Mouse (Mus musculus): ENCODE results near the gene Vhl. TPM values are rescaled to one million over a fixed set of nuclear protein-coding genes. Genes with fewer than 3 reads are reported as not detected.

Vhl gene
- 13.6 TPM for polyA plus RNA-seq (2012; fragmentation: generic; extraction: Trizol)
- long read RNA-seq, experiment 1, transcript Vhl-201 (3 exons, 2,792 nt), result major isoform, 13 of 13 reads
- long read RNA-seq, experiment 1, partial matches to known transcripts, result 0 of 13 reads
- long read RNA-seq, experiment 1, other reads (novel, unspliced or antisense), result 0 of 13 reads
- long read RNA-seq, experiment 2, transcript Vhl-201 (3 exons, 2,792 nt), result major isoform, 123 of 126 reads
- long read RNA-seq, experiment 2, partial matches to known transcripts, result 1 of 126 reads
- long read RNA-seq, experiment 2, other reads (novel, unspliced or antisense), result 2 of 126 reads

DNA sequence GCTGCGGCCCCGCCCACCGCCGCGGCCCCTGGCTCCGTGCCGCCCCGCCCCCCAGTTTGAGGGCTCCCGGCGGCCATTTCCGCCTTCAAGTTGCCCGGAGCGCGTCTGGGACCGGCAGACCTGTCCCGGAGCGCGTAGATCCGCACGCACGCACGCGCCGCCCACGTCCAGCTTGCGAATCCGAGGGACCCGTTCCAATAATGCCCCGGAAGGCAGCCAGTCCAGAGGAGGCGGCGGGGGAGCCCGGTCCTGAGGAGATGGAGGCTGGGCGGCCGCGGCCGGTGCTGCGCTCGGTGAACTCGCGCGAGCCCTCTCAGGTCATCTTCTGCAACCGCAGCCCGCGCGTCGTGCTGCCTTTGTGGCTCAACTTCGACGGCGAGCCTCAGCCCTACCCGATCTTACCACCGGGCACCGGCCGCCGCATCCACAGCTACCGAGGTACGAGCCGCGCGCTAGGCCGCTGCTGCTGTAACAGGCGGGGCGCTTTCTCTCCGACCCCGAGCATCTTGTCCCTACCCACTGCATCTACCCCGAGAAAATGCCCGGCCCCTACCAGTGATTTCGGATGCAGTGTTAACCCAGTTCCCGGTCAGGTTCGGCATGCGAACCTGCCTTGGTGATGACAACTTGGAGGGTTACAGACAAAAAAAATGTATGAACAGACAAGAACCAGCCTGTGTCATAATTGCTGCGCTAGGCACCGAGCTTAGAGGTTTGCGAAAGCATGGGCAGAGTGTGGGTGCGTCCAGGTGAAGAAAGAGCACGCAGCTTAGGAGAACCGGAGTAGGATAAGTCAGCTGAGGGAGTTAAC is at the start of gene Vhl:
Gene Vhl, plus strand, starts transcription at position 19 of the 811 bp plus-strand sequence.
- Histone ChIP-seq H3K79me3 (ENCODE audit: low read depth) (peaks cover 21% of the 10 kb centered on the region), H3K36me3 (ENCODE audit: control insufficient read depth, insufficient read depth) (peaks cover 13% of the 10 kb centered on the region), H3K27me3 (ENCODE audit: control insufficient read depth, insufficient read depth, insufficient read length) (no peaks in the 10 kb centered on the region), H3K4me3 (ENCODE audit: insufficient read depth, poor library complexity, severe bottlenecking) (peak within 1 kb of the TSS; percentile 55), H3ac (ENCODE audit: control insufficient read depth, insufficient read length, low read depth) (peak within 1 kb of the TSS; percentile 82), H3K79me2 (ENCODE audit: control insufficient read depth, insufficient read depth) (peaks cover 39% of the 10 kb centered on the region)
- TF ChIP-seq FOSL1 (IDR thresholded peaks at IDR 0.05; ENCODE audit: insufficient read depth, low read length, poor library complexity, severe bottlenecking), result no peak
- TF ChIP-seq MYOG (IDR thresholded peaks at IDR 0.05; ENCODE audit: control insufficient read depth, extremely low read depth, insufficient read length), result no peak
- no peak for TF ChIP-seq MYOD1 (IDR thresholded peaks at IDR 0.05; ENCODE audit: control insufficient read depth, insufficient read length, low read depth)
- TF ChIP-seq USF1 (IDR thresholded peaks at IDR 0.05; ENCODE audit: low read depth), result no peak
- no peak for TF ChIP-seq MAX (IDR thresholded peaks at IDR 0.05)
- no peak for TF ChIP-seq CEBPB (IDR thresholded peaks at IDR 0.05; ENCODE audit: low read depth)
- TF ChIP-seq CTCF (IDR thresholded peaks at IDR 0.05; ENCODE audit: control insufficient read depth, insufficient read depth, insufficient read length), result no peak

DNA sequence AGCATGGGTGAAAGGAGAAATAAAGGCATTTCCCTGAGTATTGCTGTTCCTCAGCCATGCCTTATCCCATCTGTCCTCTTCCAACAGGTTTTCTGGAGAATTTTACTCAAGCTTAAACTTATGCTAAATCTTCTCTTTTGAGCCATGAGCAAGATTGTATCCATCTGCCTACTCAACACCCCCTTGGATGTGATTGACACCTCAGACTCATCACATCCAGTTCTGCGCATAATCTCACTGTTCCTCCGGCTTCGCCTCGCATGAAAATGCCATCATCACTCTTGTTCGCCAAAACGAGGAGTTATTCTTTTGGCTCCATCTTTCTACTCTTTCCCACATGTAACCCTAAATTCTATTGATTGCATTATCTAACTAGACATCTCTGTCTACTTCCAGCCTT is 47.7 kb upstream of the Vhl start:
- H3K36me3 ChIP-seq (ENCODE audit: control insufficient read depth, insufficient read depth), result peaks cover 44% of the 10 kb centered on the region
- no peak overlapping the region for H3K4me3 ChIP-seq (ENCODE audit: insufficient read depth, poor library complexity, severe bottlenecking)
- H3ac ChIP-seq (ENCODE audit: control insufficient read depth, insufficient read length, low read depth), result no peak overlapping the region
- H3K27me3 ChIP-seq (ENCODE audit: control insufficient read depth, insufficient read depth, insufficient read length), result no peaks in the 10 kb centered on the region
- H3K79me3 ChIP-seq (ENCODE audit: low read depth), result no peaks in the 10 kb centered on the region
- no peaks in the 10 kb centered on the region for H3K79me2 ChIP-seq (ENCODE audit: control insufficient read depth, insufficient read depth)
- TF ChIP-seq MYOD1 (IDR thresholded peaks at IDR 0.05; ENCODE audit: control insufficient read depth, insufficient read length, low read depth) (no peak), CEBPB (IDR thresholded peaks at IDR 0.05; ENCODE audit: low read depth) (no peak), FOSL1 (IDR thresholded peaks at IDR 0.05; ENCODE audit: insufficient read depth, low read length, poor library complexity, severe bottlenecking) (no peak), MYOG (IDR thresholded peaks at IDR 0.05; ENCODE audit: control insufficient read depth, extremely low read depth, insufficient read length) (no peak), USF1 (IDR thresholded peaks at IDR 0.05; ENCODE audit: low read depth) (no peak), MAX (IDR thresholded peaks at IDR 0.05) (no peak), CTCF (IDR thresholded peaks at IDR 0.05; ENCODE audit: control insufficient read depth, insufficient read depth, insufficient read length) (no peak)

DNA sequence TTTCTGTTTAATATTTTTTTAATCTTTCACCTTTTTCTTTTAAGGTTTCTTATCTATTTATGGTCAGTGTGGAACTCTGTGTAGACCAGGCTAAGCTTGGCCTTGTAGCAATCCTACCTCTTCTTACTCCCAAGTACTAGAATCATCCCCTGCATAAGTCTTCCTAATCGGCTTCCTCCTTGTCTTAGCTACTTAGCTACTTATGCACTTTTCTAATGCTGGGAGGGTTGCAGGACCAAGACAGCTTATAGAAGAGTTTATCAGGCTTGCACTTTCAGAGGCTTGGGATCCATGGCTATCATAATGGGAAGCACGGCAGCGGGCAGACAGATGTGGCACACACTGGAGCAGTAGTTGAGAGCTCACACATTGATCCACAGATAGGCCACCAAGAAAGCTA is 44.5 kb upstream of the Vhl start:
- Histone ChIP-seq H3ac (ENCODE audit: control insufficient read depth, insufficient read length, low read depth) (no peak overlapping the region), H3K27me3 (ENCODE audit: control insufficient read depth, insufficient read depth, insufficient read length) (no peaks in the 10 kb centered on the region), H3K79me3 (ENCODE audit: low read depth) (no peaks in the 10 kb centered on the region), H3K4me3 (ENCODE audit: insufficient read depth, poor library complexity, severe bottlenecking) (no peak overlapping the region), H3K79me2 (ENCODE audit: control insufficient read depth, insufficient read depth) (no peaks in the 10 kb centered on the region), H3K36me3 (ENCODE audit: control insufficient read depth, insufficient read depth) (peaks cover 28% of the 10 kb centered on the region)
- TF ChIP-seq FOSL1 (IDR thresholded peaks at IDR 0.05; ENCODE audit: insufficient read depth, low read length, poor library complexity, severe bottlenecking), result no peak
- no peak for TF ChIP-seq MYOD1 (IDR thresholded peaks at IDR 0.05; ENCODE audit: control insufficient read depth, insufficient read length, low read depth)
- TF ChIP-seq MYOG (IDR thresholded peaks at IDR 0.05; ENCODE audit: control insufficient read depth, extremely low read depth, insufficient read length), result no peak
- no peak for TF ChIP-seq CTCF (IDR thresholded peaks at IDR 0.05; ENCODE audit: control insufficient read depth, insufficient read depth, insufficient read length)
- TF ChIP-seq CEBPB (IDR thresholded peaks at IDR 0.05; ENCODE audit: low read depth), result no peak
- TF ChIP-seq USF1 (IDR thresholded peaks at IDR 0.05; ENCODE audit: low read depth), result no peak
- no peak for TF ChIP-seq MAX (IDR thresholded peaks at IDR 0.05)

DNA sequence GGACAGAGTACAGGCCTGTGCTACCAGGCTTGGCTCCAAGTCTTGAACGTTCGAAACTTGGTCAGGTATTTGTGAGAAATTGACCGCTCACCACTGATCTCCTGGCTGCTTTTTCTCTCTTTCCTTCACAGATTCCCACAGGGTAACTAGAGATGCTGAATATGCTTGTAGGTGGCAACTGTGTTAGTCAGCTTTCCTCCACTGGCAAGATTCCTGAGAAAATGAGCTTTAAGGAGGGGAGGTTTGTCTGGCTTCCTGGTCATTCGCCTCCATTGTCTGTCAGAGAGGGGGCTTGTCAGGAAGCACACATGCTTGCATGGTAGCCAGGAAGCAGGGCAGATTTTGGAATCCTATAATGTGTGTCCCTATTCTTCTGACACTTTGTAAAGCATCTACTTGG is 40.7 kb upstream of the Vhl start:
- no peaks in the 10 kb centered on the region for H3K79me3 ChIP-seq (ENCODE audit: low read depth)
- H3K79me2 ChIP-seq (ENCODE audit: control insufficient read depth, insufficient read depth), result no peaks in the 10 kb centered on the region
- TF ChIP-seq MYOD1 (IDR thresholded peaks at IDR 0.05; ENCODE audit: control insufficient read depth, insufficient read length, low read depth) (no peak), CEBPB (IDR thresholded peaks at IDR 0.05; ENCODE audit: low read depth) (no peak), USF1 (IDR thresholded peaks at IDR 0.05; ENCODE audit: low read depth) (no peak), MYOG (IDR thresholded peaks at IDR 0.05; ENCODE audit: control insufficient read depth, extremely low read depth, insufficient read length) (no peak), CTCF (IDR thresholded peaks at IDR 0.05; ENCODE audit: control insufficient read depth, insufficient read depth, insufficient read length) (no peak), MAX (IDR thresholded peaks at IDR 0.05) (no peak), FOSL1 (IDR thresholded peaks at IDR 0.05; ENCODE audit: insufficient read depth, low read length, poor library complexity, severe bottlenecking) (no peak)
- H3ac ChIP-seq (ENCODE audit: control insufficient read depth, insufficient read length, low read depth), result no peak overlapping the region
- H3K36me3 ChIP-seq (ENCODE audit: control insufficient read depth, insufficient read depth), result peaks cover 13% of the 10 kb centered on the region
- H3K4me3 ChIP-seq (ENCODE audit: insufficient read depth, poor library complexity, severe bottlenecking), result no peak overlapping the region
- H3K27me3 ChIP-seq (ENCODE audit: control insufficient read depth, insufficient read depth, insufficient read length), result no peaks in the 10 kb centered on the region

DNA sequence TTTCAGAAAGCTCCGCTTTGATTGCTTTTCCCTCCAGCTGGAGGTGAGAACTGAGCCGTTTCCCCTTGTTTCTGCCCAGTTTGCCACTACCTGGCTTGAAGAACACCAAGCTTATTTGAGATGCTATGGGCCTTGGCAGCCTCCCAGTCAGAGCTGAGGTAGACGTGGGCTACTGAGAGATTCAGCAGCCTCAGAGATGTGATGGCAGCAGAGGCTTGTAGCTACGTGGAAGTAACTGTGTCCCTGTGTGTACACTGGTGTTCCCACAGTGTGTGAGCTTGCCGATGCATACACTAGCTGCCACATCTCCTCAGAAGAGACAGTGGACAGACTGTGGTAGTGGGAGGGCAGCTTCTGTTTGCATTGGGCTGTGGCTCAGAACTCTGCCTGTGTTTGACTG is 38.7 kb upstream of the Vhl start:
- Histone ChIP-seq H3K79me2 (ENCODE audit: control insufficient read depth, insufficient read depth) (no peaks in the 10 kb centered on the region), H3K79me3 (ENCODE audit: low read depth) (no peaks in the 10 kb centered on the region), H3K36me3 (ENCODE audit: control insufficient read depth, insufficient read depth) (peaks cover 16% of the 10 kb centered on the region), H3ac (ENCODE audit: control insufficient read depth, insufficient read length, low read depth) (no peak overlapping the region), H3K4me3 (ENCODE audit: insufficient read depth, poor library complexity, severe bottlenecking) (no peak overlapping the region), H3K27me3 (ENCODE audit: control insufficient read depth, insufficient read depth, insufficient read length) (no peaks in the 10 kb centered on the region)
- TF ChIP-seq MAX (IDR thresholded peaks at IDR 0.05) (no peak), FOSL1 (IDR thresholded peaks at IDR 0.05; ENCODE audit: insufficient read depth, low read length, poor library complexity, severe bottlenecking) (no peak), USF1 (IDR thresholded peaks at IDR 0.05; ENCODE audit: low read depth) (no peak), CEBPB (IDR thresholded peaks at IDR 0.05; ENCODE audit: low read depth) (no peak), MYOD1 (IDR thresholded peaks at IDR 0.05; ENCODE audit: control insufficient read depth, insufficient read length, low read depth) (no peak), MYOG (IDR thresholded peaks at IDR 0.05; ENCODE audit: control insufficient read depth, extremely low read depth, insufficient read length) (no peak), CTCF (IDR thresholded peaks at IDR 0.05; ENCODE audit: control insufficient read depth, insufficient read depth, insufficient read length) (no peak)
